Mouse (Mus musculus): ENCODE measurements at regions not wholly inside any gene's neighbourhood (a gene's known extent, or its start where the extent isn't known, plus 50 kb on each side); places are given as distances from the start of the nearest gene placed in this dataset.

GRCm38 (mm10) chr12:77628358-77628850 is 390.5 kb downstream of the Fut8 start:
- H3K4me3 ChIP-seq (ENCODE audit: control insufficient read depth, insufficient read depth, low read length): no peak overlapping the region
- DNase-seq: no peak
- no peaks in the 10 kb centered on the region for H3K27me3 ChIP-seq (ENCODE audit: control insufficient read depth, insufficient read depth, low read length)
- no peaks in the 10 kb centered on the region for H3K36me3 ChIP-seq (ENCODE audit: control insufficient read depth, insufficient read depth, low read length)
- no peak overlapping the region for H3K27ac ChIP-seq (ENCODE audit: control insufficient read depth, insufficient read depth, low read length)
- H3K4me1 ChIP-seq (replicated peaks; ENCODE audit: control insufficient read depth, insufficient read depth, low read length): no peaks in the 10 kb centered on the region
- TF ChIP-seq POLR2A (IDR thresholded peaks at IDR 0.05; ENCODE audit: control insufficient read depth, extremely low read depth, insufficient read depth, low read length, poor library complexity) (no peak), CTCF (IDR thresholded peaks at IDR 0.05; ENCODE audit: borderline replicate concordance, control insufficient read depth, extremely low read depth, insufficient read depth, low read length, poor library complexity) (no peak)

DNA sequence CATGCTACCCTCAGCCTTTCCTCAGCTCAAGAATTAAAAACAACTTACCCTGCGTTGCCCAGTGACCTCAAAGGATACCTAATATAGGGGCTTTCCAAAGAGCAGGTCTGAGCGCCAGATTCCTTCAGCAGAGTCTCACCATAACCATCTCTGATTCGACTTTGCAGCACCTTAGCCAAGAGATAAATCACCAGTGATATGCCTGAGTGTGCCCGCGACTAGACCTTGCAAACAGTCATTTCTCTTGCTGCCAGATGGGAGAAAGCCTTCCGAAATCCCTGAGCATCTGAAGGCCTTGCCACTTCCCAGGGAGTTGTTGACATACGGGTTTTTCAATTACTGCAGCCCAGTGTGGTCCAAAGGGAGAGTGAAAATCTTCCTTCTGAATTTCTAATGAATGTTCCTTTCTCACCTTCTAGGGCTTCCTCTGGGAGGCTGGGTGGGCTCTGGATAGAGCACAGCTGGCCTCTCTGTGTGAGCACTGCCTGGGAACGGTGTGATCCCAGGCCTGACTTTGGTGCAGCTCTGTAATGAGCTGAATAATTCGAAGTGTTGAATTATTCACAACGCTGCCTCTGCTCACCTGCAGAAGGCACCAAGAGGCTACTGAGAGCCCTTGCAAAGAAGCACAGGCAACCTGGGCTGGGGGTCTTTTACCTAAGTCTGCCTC is 396.2 kb downstream of the Fut8 start:
- Histone ChIP-seq H3K4me1 (replicated peaks; ENCODE audit: control insufficient read depth, insufficient read depth, low read length) (no peaks in the 10 kb centered on the region), H3K27ac (ENCODE audit: control insufficient read depth, insufficient read depth, low read length) (no peak overlapping the region), H3K27me3 (ENCODE audit: control insufficient read depth, insufficient read depth, low read length) (no peaks in the 10 kb centered on the region), H3K4me3 (ENCODE audit: control insufficient read depth, insufficient read depth, low read length) (no peak overlapping the region), H3K36me3 (ENCODE audit: control insufficient read depth, insufficient read depth, low read length) (no peaks in the 10 kb centered on the region)
- TF ChIP-seq POLR2A (IDR thresholded peaks at IDR 0.05; ENCODE audit: control insufficient read depth, extremely low read depth, insufficient read depth, low read length, poor library complexity): no peak
- no peak for TF ChIP-seq CTCF (IDR thresholded peaks at IDR 0.05; ENCODE audit: borderline replicate concordance, control insufficient read depth, extremely low read depth, insufficient read depth, low read length, poor library complexity)
- 70% methylated on average over 10 of the region's 10 CpGs for WGBS
- DNase-seq: no peak

DNA sequence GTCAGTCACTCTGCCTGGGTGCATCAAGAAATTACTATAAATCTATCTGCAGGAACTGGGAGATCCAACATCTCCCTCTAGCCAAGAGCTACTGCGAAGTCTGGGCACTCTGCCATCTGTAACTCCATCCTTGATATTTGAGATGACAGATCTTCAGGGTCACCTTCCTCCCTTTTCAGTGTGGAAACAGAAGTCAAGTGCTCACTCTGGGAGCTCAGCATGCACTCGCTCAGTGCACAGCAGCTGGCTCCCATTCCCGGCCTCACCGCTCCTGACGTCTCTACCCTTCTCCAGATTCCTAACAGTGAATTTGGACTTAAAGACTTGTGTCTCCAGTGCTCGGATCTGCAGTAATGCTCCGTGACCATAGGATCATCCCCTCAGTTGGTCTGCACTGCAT is 400.3 kb downstream of the Fut8 start:
- Histone ChIP-seq H3K36me3 (ENCODE audit: control insufficient read depth, insufficient read depth, low read length) (no peaks in the 10 kb centered on the region), H3K4me1 (replicated peaks; ENCODE audit: control insufficient read depth, insufficient read depth, low read length) (no peaks in the 10 kb centered on the region), H3K27me3 (ENCODE audit: control insufficient read depth, insufficient read depth, low read length) (no peaks in the 10 kb centered on the region), H3K27ac (ENCODE audit: control insufficient read depth, insufficient read depth, low read length) (no peak overlapping the region), H3K4me3 (ENCODE audit: control insufficient read depth, insufficient read depth, low read length) (no peak overlapping the region)
- WGBS: 93% methylated on average over 7 of the region's 7 CpGs
- no peak for TF ChIP-seq CTCF (IDR thresholded peaks at IDR 0.05; ENCODE audit: borderline replicate concordance, control insufficient read depth, extremely low read depth, insufficient read depth, low read length, poor library complexity)
- TF ChIP-seq POLR2A (IDR thresholded peaks at IDR 0.05; ENCODE audit: control insufficient read depth, extremely low read depth, insufficient read depth, low read length, poor library complexity): no peak
- no peak for DNase-seq

GRCm38 (mm10) chr12:77642336-77642735 is 404.4 kb downstream of the Fut8 start:
- 90% methylated on average over 4 of the region's 4 CpGs for WGBS
- no peaks in the 10 kb centered on the region for H3K4me1 ChIP-seq (replicated peaks; ENCODE audit: control insufficient read depth, insufficient read depth, low read length)
- no peak for TF ChIP-seq CTCF (IDR thresholded peaks at IDR 0.05; ENCODE audit: borderline replicate concordance, control insufficient read depth, extremely low read depth, insufficient read depth, low read length, poor library complexity)
- TF ChIP-seq POLR2A (IDR thresholded peaks at IDR 0.05; ENCODE audit: control insufficient read depth, extremely low read depth, insufficient read depth, low read length, poor library complexity): no peak
- H3K36me3 ChIP-seq (ENCODE audit: control insufficient read depth, insufficient read depth, low read length): no peaks in the 10 kb centered on the region
- no peaks in the 10 kb centered on the region for H3K27me3 ChIP-seq (ENCODE audit: control insufficient read depth, insufficient read depth, low read length)
- no peak overlapping the region for H3K27ac ChIP-seq (ENCODE audit: control insufficient read depth, insufficient read depth, low read length)
- no peak for DNase-seq
- H3K4me3 ChIP-seq (ENCODE audit: control insufficient read depth, insufficient read depth, low read length): no peak overlapping the region

GRCm38 (mm10) chr12:77647841-77648240 is 409.9 kb downstream of the Fut8 start:
- 75% methylated on average over 3 of the region's 3 CpGs for WGBS
- no peaks in the 10 kb centered on the region for H3K4me1 ChIP-seq (replicated peaks; ENCODE audit: control insufficient read depth, insufficient read depth, low read length)
- no peaks in the 10 kb centered on the region for H3K36me3 ChIP-seq (ENCODE audit: control insufficient read depth, insufficient read depth, low read length)
- H3K4me3 ChIP-seq (ENCODE audit: control insufficient read depth, insufficient read depth, low read length): no peak overlapping the region
- TF ChIP-seq POLR2A (IDR thresholded peaks at IDR 0.05; ENCODE audit: control insufficient read depth, extremely low read depth, insufficient read depth, low read length, poor library complexity): no peak
- TF ChIP-seq CTCF (IDR thresholded peaks at IDR 0.05; ENCODE audit: borderline replicate concordance, control insufficient read depth, extremely low read depth, insufficient read depth, low read length, poor library complexity): no peak
- DNase-seq: no peak
- H3K27me3 ChIP-seq (ENCODE audit: control insufficient read depth, insufficient read depth, low read length): no peaks in the 10 kb centered on the region
- H3K27ac ChIP-seq (ENCODE audit: control insufficient read depth, insufficient read depth, low read length): no peak overlapping the region

- Histone ChIP-seq H3K27ac (ENCODE audit: control insufficient read depth, insufficient read depth, low read length) (no peak overlapping the region), H3K36me3 (ENCODE audit: control insufficient read depth, insufficient read depth, low read length) (no peaks in the 10 kb centered on the region), H3K4me1 (replicated peaks; ENCODE audit: control insufficient read depth, insufficient read depth, low read length) (no peaks in the 10 kb centered on the region), H3K4me3 (ENCODE audit: control insufficient read depth, insufficient read depth, low read length) (no peak overlapping the region), H3K27me3 (ENCODE audit: control insufficient read depth, insufficient read depth, low read length) (no peaks in the 10 kb centered on the region)
- TF ChIP-seq CTCF (IDR thresholded peaks at IDR 0.05; ENCODE audit: borderline replicate concordance, control insufficient read depth, extremely low read depth, insufficient read depth, low read length, poor library complexity): no peak
- TF ChIP-seq POLR2A (IDR thresholded peaks at IDR 0.05; ENCODE audit: control insufficient read depth, extremely low read depth, insufficient read depth, low read length, poor library complexity): no peak
- WGBS: 67% methylated on average over 3 of the region's 3 CpGs
- DNase-seq: no peak
These were observed 416.4 kb downstream of the Fut8 start for GRCm38 (mm10) chr12:77654282-77654681.

GRCm38 (mm10) chr12:77657060-77657459 is 419.1 kb downstream of the Fut8 start:
- no peaks in the 10 kb centered on the region for H3K27me3 ChIP-seq (ENCODE audit: control insufficient read depth, insufficient read depth, low read length)

More at GRCm38 (mm10) chr12:77657060-77657459, 419.1 kb downstream of the Fut8 start:
- no peak for DNase-seq
- Histone ChIP-seq H3K27ac (ENCODE audit: control insufficient read depth, insufficient read depth, low read length) (no peak overlapping the region), H3K4me3 (ENCODE audit: control insufficient read depth, insufficient read depth, low read length) (no peak overlapping the region), H3K4me1 (replicated peaks; ENCODE audit: control insufficient read depth, insufficient read depth, low read length) (no peaks in the 10 kb centered on the region), H3K36me3 (ENCODE audit: control insufficient read depth, insufficient read depth, low read length) (no peaks in the 10 kb centered on the region)
- TF ChIP-seq POLR2A (IDR thresholded peaks at IDR 0.05; ENCODE audit: control insufficient read depth, extremely low read depth, insufficient read depth, low read length, poor library complexity) (no peak), CTCF (IDR thresholded peaks at IDR 0.05; ENCODE audit: borderline replicate concordance, control insufficient read depth, extremely low read depth, insufficient read depth, low read length, poor library complexity) (no peak)
- 95% methylated on average over 5 of the region's 5 CpGs for WGBS
